In the genomic region with DNA sequence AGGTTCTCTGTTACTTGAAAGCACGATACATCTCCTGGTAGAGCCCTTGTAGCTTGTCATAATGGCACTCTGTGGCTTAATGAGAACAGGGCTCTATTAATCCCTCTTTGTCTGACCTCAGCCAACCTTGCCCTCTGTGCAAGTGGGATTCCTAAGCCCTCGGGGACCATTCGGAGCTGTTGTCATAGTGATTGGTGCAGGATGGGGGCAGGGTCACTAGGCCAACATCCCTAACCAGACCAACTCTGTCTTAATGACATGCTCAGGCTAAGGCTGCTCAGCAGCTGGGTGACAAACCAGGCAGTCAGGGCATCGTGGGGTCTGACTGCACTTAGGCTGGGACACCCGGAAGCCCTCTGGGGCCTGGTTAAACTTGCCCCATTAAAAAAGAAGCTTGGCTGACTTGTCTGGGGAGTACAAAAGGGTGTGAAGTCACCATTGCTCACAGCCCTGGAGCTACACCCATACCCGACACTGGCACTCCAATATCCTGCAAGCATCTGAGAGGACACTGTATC, we compare ENCODE assay signal across 12 mouse cellular contexts. TPM values are rescaled to one million over a fixed set of nuclear protein-coding genes. Genes with fewer than 3 reads are reported as not detected.
DNase-seq lines count a peak whose midpoint lies in the region; ATAC-seq and TF ChIP-seq lines count a peak whose summit lies in the region.
"Had no signal": no experiment of that assay in that cellular context is flagged by ENCODE, and none has a peak within 500 bp of the region (broad histone marks: within the 10 kb centered on the region; RNA-seq: fewer than 3 reads in every experiment).

No protein-coding gene starts in this region.

- no peaks in the 10 kb centered on the region for H3K36me3 ChIP-seq in stomach, embryonic 16.5 days (ENCODE audit: control insufficient read depth, insufficient read depth, low read length)
- H3K36me3 ChIP-seq in stomach, postnatal 0 days (ENCODE audit: control insufficient read depth, insufficient read depth, low read length) = no peaks in the 10 kb centered on the region
- H3K36me3 ChIP-seq in forebrain, postnatal 0 days (ENCODE audit: insufficient read depth) = no peaks in the 10 kb centered on the region
- no peaks in the 10 kb centered on the region for H3K36me3 ChIP-seq in midbrain, embryonic 11.5 days (ENCODE audit: control insufficient read depth, insufficient read depth, low read length)

- no peak overlapping the region for H3K4me2 ChIP-seq in stomach, embryonic 16.5 days (ENCODE audit: low read depth, low read length)
- H3K4me2 ChIP-seq in stomach, postnatal 0 days (replicated peaks; ENCODE audit: low read depth) = no peak overlapping the region
- H3K4me2 ChIP-seq in forebrain, postnatal 0 days (ENCODE audit: low read depth) = no peak overlapping the region
- no peak overlapping the region for H3K4me2 ChIP-seq in midbrain, embryonic 11.5 days

- no peaks in the 10 kb centered on the region for H3K9me3 ChIP-seq in stomach, embryonic 16.5 days (replicated peaks; ENCODE audit: control insufficient read depth, low read length)
- H3K9me3 ChIP-seq in stomach, postnatal 0 days (ENCODE audit: control insufficient read depth, low read length) = no peaks in the 10 kb centered on the region
- no peaks in the 10 kb centered on the region for H3K9me3 ChIP-seq in forebrain, postnatal 0 days (ENCODE audit: low read length)
- no peaks in the 10 kb centered on the region for H3K9me3 ChIP-seq in midbrain, embryonic 11.5 days (ENCODE audit: control insufficient read depth, low read length)

- no peak overlapping the region; the same call in 1 of the 2 replicates for H3K27ac ChIP-seq in stomach, embryonic 16.5 days (ENCODE audit: low read length)
- no peak overlapping the region for H3K27ac ChIP-seq in stomach, postnatal 0 days (replicated peaks)
- no peak overlapping the region for H3K27ac ChIP-seq in forebrain, postnatal 0 days (ENCODE audit: low read depth, low read length)
- peak overlapping the region; percentile 61; the same call in 1 of the 2 replicates for H3K27ac ChIP-seq in midbrain, embryonic 11.5 days (ENCODE audit: low read depth, low read length)
- H3K27ac ChIP-seq: macrophage had no signal

- H3K4me1 ChIP-seq in stomach, embryonic 16.5 days (ENCODE audit: control insufficient read depth, insufficient read depth, low read length) = 0 out of 2 replicates have a peak, but pooled peaks cover 2% of the 10 kb centered on the region
- H3K4me1 ChIP-seq in stomach, postnatal 0 days (replicated peaks; ENCODE audit: control insufficient read depth, insufficient read depth) = no peaks in the 10 kb centered on the region; the same call in 1 of the 2 replicates
- no peaks in the 10 kb centered on the region for H3K4me1 ChIP-seq in forebrain, postnatal 0 days (ENCODE audit: insufficient read depth)
- H3K4me1 ChIP-seq in midbrain, embryonic 11.5 days (ENCODE audit: control insufficient read depth, insufficient read depth, low read length) = peaks cover 14% of the 10 kb centered on the region

- DNase-seq in stomach, postnatal 0 days (ENCODE audit: low spot score) = no peak
- peak; percentile 11 for DNase-seq in forebrain, postnatal 0 days
- peak; percentile 95 for DNase-seq in midbrain, embryonic 11.5 days (ENCODE audit: low spot score, missing footprints)
- no peak for DNase-seq in c-Kit-positive CD71-positive TER-119-positive erythroid progenitor cells, embryonic 14.5 days (ENCODE audit: low spot score)
- DNase-seq in ovary, postnatal 14 days (ENCODE audit: low spot score) = no peak
- DNase-seq: adrenal gland, postnatal 14 days; gastrocnemius, postnatal 14 days; kidney, adult 8-10 months; thymus, adult 2 months had no signal

- H3K4me3 ChIP-seq in stomach, embryonic 16.5 days (replicated peaks; ENCODE audit: low read length) = no peak overlapping the region
- H3K4me3 ChIP-seq in stomach, postnatal 0 days (ENCODE audit: low read depth, low read length) = no peak overlapping the region
- no peak overlapping the region for H3K4me3 ChIP-seq in forebrain, postnatal 0 days (ENCODE audit: low read depth, low read length)
- no peak overlapping the region for H3K4me3 ChIP-seq in midbrain, embryonic 11.5 days (ENCODE audit: low read depth, low read length)

- WGBS in stomach, embryonic 16.5 days = 50% methylated on average over 6 of the region's 6 CpGs
- WGBS in stomach, postnatal 0 days = 54% methylated on average over 6 of the region's 6 CpGs
- WGBS in forebrain, postnatal 0 days = 16% methylated on average over 6 of the region's 6 CpGs
- 9% methylated on average over 6 of the region's 6 CpGs for WGBS in midbrain, embryonic 11.5 days

- H3K27me3 ChIP-seq in stomach, embryonic 16.5 days (ENCODE audit: control insufficient read depth, insufficient read depth, low read length) = no peaks in the 10 kb centered on the region
- no peaks in the 10 kb centered on the region for H3K27me3 ChIP-seq in stomach, postnatal 0 days (ENCODE audit: control insufficient read depth, insufficient read depth, low read length)
- no peaks in the 10 kb centered on the region for H3K27me3 ChIP-seq in forebrain, postnatal 0 days (ENCODE audit: insufficient read depth, low read length)
- no peaks in the 10 kb centered on the region for H3K27me3 ChIP-seq in midbrain, embryonic 11.5 days (ENCODE audit: control insufficient read depth, insufficient read depth, low read length)

- no peak overlapping the region for H3K9ac ChIP-seq in stomach, embryonic 16.5 days (ENCODE audit: low read length)
- H3K9ac ChIP-seq in stomach, postnatal 0 days (ENCODE audit: low read length) = no peak overlapping the region
- no peak overlapping the region for H3K9ac ChIP-seq in forebrain, postnatal 0 days
- H3K9ac ChIP-seq in midbrain, embryonic 11.5 days (ENCODE audit: low read length) = no peak overlapping the region

- TF ChIP-seq CTCF in stomach, postnatal 0 days (IDR thresholded peaks at IDR 0.05; ENCODE audit: low read depth) = no peak
- TF ChIP-seq CTCF in forebrain, postnatal 0 days (IDR thresholded peaks at IDR 0.05; ENCODE audit: low read depth) = no peak

- no peak for TF ChIP-seq EP300 in stomach, postnatal 0 days (optimal IDR thresholded peaks at IDR 0.05)

- peak; percentile 28; the same call in 1 of the 2 replicates for ATAC-seq in stomach, embryonic 16.5 days (ENCODE audit: insufficient read depth, low FRiP score)
- no peak for ATAC-seq in stomach, postnatal 0 days (ENCODE audit: low FRiP score, low TSS enrichment)
- ATAC-seq in forebrain, postnatal 0 days = peak; percentile 85
- ATAC-seq in midbrain, embryonic 11.5 days (ENCODE audit: low FRiP score) = peak; percentile 96
- ATAC-seq in megakaryocyte-erythroid progenitor cell, adult 5-6 weeks (replicated peaks; ENCODE audit: low FRiP score, low TSS enrichment, poor library complexity, severe bottlenecking) = no peak

RNA-seq across cellular contexts. Expression of gene Hs1bp3, which starts 51.1 kb away (rescaled TPM):
- polyA plus RNA-seq in stomach, embryonic 16.5 days (2015; fragmentation: Nextera tagmentation; extraction: Ambion mirVana) = 15.7 and 16.5 TPM in 2 replicates
- polyA plus RNA-seq in stomach, postnatal 0 days (2015; fragmentation: Nextera tagmentation; extraction: Ambion mirVana) = 7.0 and 7.7 TPM in 2 replicates
- total RNA-seq in forebrain, postnatal 0 days (2014; rRNA removed) = 5.5 and 7.0 TPM in 2 replicates
- 4.2 and 5.8 TPM in 2 replicates for polyA plus RNA-seq in forebrain, postnatal 0 days (2015; fragmentation: Nextera tagmentation; extraction: Ambion mirVana)
- 7.2 and 7.4 TPM in 2 replicates for polyA plus RNA-seq in midbrain, embryonic 11.5 days (2014; fragmentation: Nextera tagmentation; extraction: Ambion mirVana)
- total RNA-seq in megakaryocyte-erythroid progenitor cell, adult 5-6 weeks (2014; fragmentation: Nextera tagmentation) = 3.0 and 3.8 TPM in 2 replicates
- total RNA-seq in megakaryocyte-erythroid progenitor cell, adult 5-6 weeks (2017) = 2.3 and 2.9 TPM in 2 replicates

Comparison
In these comparisons a context has a peak if more than half of its experiments do, and no peak if none do; other contexts are left out.
1. ATAC-seq: peak in stomach, embryonic 16.5 days (single experiment), forebrain, postnatal 0 days (single experiment) and midbrain, embryonic 11.5 days (single experiment); none in stomach, postnatal 0 days (single experiment) and megakaryocyte-erythroid progenitor cell, adult 5-6 weeks (single experiment).
2. DNase-seq: peak in forebrain, postnatal 0 days (single experiment) and midbrain, embryonic 11.5 days (single experiment); none in stomach, postnatal 0 days (single experiment), c-Kit-positive CD71-positive TER-119-positive erythroid progenitor cells, embryonic 14.5 days (single experiment) and ovary, postnatal 14 days (single experiment).